Mouse (Mus musculus) kidney, postnatal 0 days (tissue): ENCODE data around the gene S1pr3. TPM values are rescaled to one million over a fixed set of nuclear protein-coding genes. Genes with fewer than 3 reads are reported as not detected.
A peak's percentile ranks its signal among the peaks of the same experiment; 100 is the strongest.

Experiments
- ATAC-seq: fragments of 200-750 bp; cut with Nextera tagmentation; replicated peaks from 2 replicates; pipeline ENCODE4 v1.8.0; 2017; ENCODE audit warnings: low read depth, moderate number of reproducible peaks, moderate TSS enrichment, moderate library complexity; ENCODE audit not compliant: low FRiP score
- DNase-seq: peaks from one replicate; pipeline ENCODE4 v3.0.0-alpha.2; 2016; ENCODE audit warnings: low spot score
- H3K27ac ChIP-seq: fragments of 300-500 bp; sonication (generic); 2 replicates; pipeline ENCODE4 v1.5.1; 2014; ENCODE audit warnings: mild to moderate bottlenecking
- H3K27me3 ChIP-seq: fragments of 300-500 bp; sonication (generic); 2 replicates; pipeline ENCODE4 v1.6.1; 2014; ENCODE audit warnings: low read length, mixed read lengths; ENCODE audit not compliant: insufficient read depth
- H3K36me3 ChIP-seq: fragments of 300-500 bp; sonication (generic); 2 replicates; pipeline ENCODE4 v1.6.1; 2014; ENCODE audit warnings: low read length, mixed read lengths; ENCODE audit not compliant: insufficient read depth
- H3K4me1 ChIP-seq: fragments of 300-500 bp; sonication (generic); replicated peaks from 2 replicates; pipeline ENCODE4 v1.6.1; 2014; ENCODE audit warnings: antibody characterized with exemption, low read length, mixed read lengths; ENCODE audit not compliant: insufficient read depth
- H3K4me2 ChIP-seq: fragments of 300-500 bp; sonication (generic); 2 replicates; pipeline ENCODE4 v1.6.1; 2014; ENCODE audit warnings: mild to moderate bottlenecking, low read length, moderate library complexity, mixed read lengths
- H3K4me3 ChIP-seq: fragments of 300-500 bp; sonication (generic); replicated peaks from 2 replicates; pipeline ENCODE4 v1.5.1; 2014; ENCODE audit warnings: low read depth, low read length
- H3K9ac ChIP-seq: fragments of 300-500 bp; sonication (generic); 2 replicates; pipeline ENCODE4 v1.6.1; 2014; ENCODE audit warnings: low read depth, low read length
- H3K9me3 ChIP-seq: fragments of 300-500 bp; sonication (generic); replicated peaks from 2 replicates; pipeline ENCODE4 v1.6.1; 2016; ENCODE audit warnings: low read length, inconsistent platforms, mixed read lengths
- CTCF ChIP-seq: IDR thresholded peaks from 2 replicates; pipeline ENCODE4 v1.5.1; 2016; ENCODE audit warnings: antibody characterized with exemption, low read depth, mild to moderate bottlenecking, moderate library complexity
- WGBS: fragments of 180-500 bp; shearing (Covaris S2); extraction: QIAGEN DNeasy Blood & Tissue Kit; methylation state at CpG from one replicate; pipeline ENCODE4 v1.1.7; 2014; 5-methylcytosine and 5-hydroxymethylcytosine counted together
- polyA plus RNA-seq: library from polyadenylated mRNA; unstranded; fragments of >200 nt; fragmentation: Nextera tagmentation; extraction: Ambion mirVana; gene quantifications from 2 replicates; pipeline ENCODE4 v1.2.1, GENCODE M21; 2015

S1pr3 gene
- polyA plus RNA-seq, 1 experiment from 2014 or later: 36.7 TPM

GRCm38 (mm10) chr13:51446550-51446949 is 38.1 kb downstream of the S1pr3 start:
- TF ChIP-seq CTCF: no peak
- no peaks in the 10 kb centered on the region for H3K36me3 ChIP-seq
- no peak overlapping the region for H3K9ac ChIP-seq
- 67% methylated on average over 4 of the region's 4 CpGs for WGBS
- H3K4me1 ChIP-seq: no peaks in the 10 kb centered on the region
- DNase-seq: no peak
- H3K4me2 ChIP-seq: no peak overlapping the region
- no peaks in the 10 kb centered on the region for H3K27me3 ChIP-seq
- no peak overlapping the region for H3K27ac ChIP-seq
- H3K9me3 ChIP-seq: no peaks in the 10 kb centered on the region
- no peak overlapping the region for H3K4me3 ChIP-seq
- no peak for ATAC-seq

GRCm38 (mm10) chr13:51456190-51456878 is 47.9 kb downstream of the S1pr3 start:
- no peak overlapping the region for H3K9ac ChIP-seq
- no peak for TF ChIP-seq CTCF

GRCm38 (mm10) chr13:51464294-51464693 is 55.9 kb downstream of the S1pr3 start:
- H3K4me3 ChIP-seq: no peak overlapping the region
- H3K4me1 ChIP-seq: no peaks in the 10 kb centered on the region
- no peak for TF ChIP-seq CTCF
- DNase-seq (peak; percentile 74), ATAC-seq (no peak)
- H3K27me3 ChIP-seq: no peaks in the 10 kb centered on the region
- H3K4me2 ChIP-seq: no peak overlapping the region
- H3K9me3 ChIP-seq: no peaks in the 10 kb centered on the region
- WGBS: 42% methylated on average over 4 of the region's 4 CpGs
- H3K9ac ChIP-seq: no peak overlapping the region
- no peaks in the 10 kb centered on the region for H3K36me3 ChIP-seq
- no peak overlapping the region for H3K27ac ChIP-seq

More at GRCm38 (mm10) chr13:51456190-51456878, 47.9 kb downstream of the S1pr3 start:
- H3K9me3 ChIP-seq: no peaks in the 10 kb centered on the region
- no peaks in the 10 kb centered on the region for H3K27me3 ChIP-seq
- H3K27ac ChIP-seq: no peak overlapping the region
- H3K36me3 ChIP-seq: no peaks in the 10 kb centered on the region
- no peak overlapping the region for H3K4me2 ChIP-seq
- 45% methylated on average over 4 of the region's 4 CpGs for WGBS
- no peak for DNase-seq
- ATAC-seq: no peak
- H3K4me1 ChIP-seq: no peaks in the 10 kb centered on the region
- no peak overlapping the region for H3K4me3 ChIP-seq

GRCm38 (mm10) chr13:51466117-51466841 is 57.8 kb downstream of the S1pr3 start:
- Histone ChIP-seq H3K27me3 (no peaks in the 10 kb centered on the region), H3K36me3 (no peaks in the 10 kb centered on the region), H3K4me2 (no peak overlapping the region), H3K27ac (no peak overlapping the region), H3K9ac (no peak overlapping the region), H3K4me3 (no peak overlapping the region), H3K4me1 (no peaks in the 10 kb centered on the region), H3K9me3 (no peaks in the 10 kb centered on the region)
- DNase-seq (no peak), ATAC-seq (no peak)
- 62% methylated on average over 14 of the region's 14 CpGs for WGBS
- no peak for TF ChIP-seq CTCF

GRCm38 (mm10) chr13:51468697-51469250 is 60.3 kb downstream of the S1pr3 start:
- no peaks in the 10 kb centered on the region for H3K9me3 ChIP-seq
- WGBS: 80% methylated on average over 17 of the region's 17 CpGs
- TF ChIP-seq CTCF: no peak
- no peak overlapping the region for H3K4me3 ChIP-seq
- no peak overlapping the region for H3K9ac ChIP-seq
- no peaks in the 10 kb centered on the region for H3K27me3 ChIP-seq
- H3K4me2 ChIP-seq: no peak overlapping the region
- no peaks in the 10 kb centered on the region for H3K4me1 ChIP-seq
- no peak overlapping the region for H3K27ac ChIP-seq
- H3K36me3 ChIP-seq: no peaks in the 10 kb centered on the region
- ATAC-seq (no peak), DNase-seq (no peak)

Other genes starting within 250 kb of the S1pr3 start
- gene Nxnl2, start 237.6 kb upstream of the S1pr3 start, polyA plus RNA-seq: 2.3 and 2.5 TPM in 2 replicates
- gene Shc3, start 160.8 kb downstream of the S1pr3 start, polyA plus RNA-seq: 0.34 TPM in 2 replicates
- 249 and 253 TPM in 2 replicates for gene Cks2, start 236.6 kb downstream of the S1pr3 start, polyA plus RNA-seq
- 34.9 and 36.5 TPM in 2 replicates for gene Secisbp2, start 243.1 kb downstream of the S1pr3 start, polyA plus RNA-seq